Mouse (Mus musculus): ENCODE data around the gene Slco6d1. TPM values are rescaled to one million over a fixed set of nuclear protein-coding genes. Genes with fewer than 3 reads are reported as not detected.
"Not testable (repeated sequence)": the region's sequence is repeated elsewhere in the genome, so short reads cannot be mapped to it uniquely, and the experiment has no call there.

Slco6d1 gene
- total RNA-seq (2021): not detected
- long read RNA-seq, experiment 1: 0 reads
- long read RNA-seq, experiment 2: 0 reads

DNA sequence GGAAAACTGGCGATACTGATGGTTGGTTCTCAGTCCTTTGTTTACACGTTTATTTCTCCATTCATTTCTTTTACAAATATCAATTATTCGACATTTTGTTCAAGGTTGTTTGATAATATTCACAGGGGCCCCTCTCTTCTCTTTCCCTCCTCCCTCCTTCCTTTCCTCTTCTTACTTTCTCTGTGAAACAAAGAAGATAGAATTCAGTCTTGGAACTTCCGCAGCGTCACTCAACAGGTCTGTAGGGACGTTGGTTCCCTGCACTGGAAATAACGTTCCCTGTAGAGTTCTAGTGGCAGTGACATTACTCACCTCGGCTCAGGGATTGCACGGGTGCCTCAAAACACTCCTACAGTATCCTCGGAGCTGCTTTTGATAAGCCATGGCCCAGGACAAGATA, at the start of gene Slco6d1:
Gene Slco6d1, plus strand, starts transcription at position 301 of the 400 bp plus-strand sequence.
- DNase-seq (ENCODE audit: low spot score in 2 of 2): no peak

DNA sequence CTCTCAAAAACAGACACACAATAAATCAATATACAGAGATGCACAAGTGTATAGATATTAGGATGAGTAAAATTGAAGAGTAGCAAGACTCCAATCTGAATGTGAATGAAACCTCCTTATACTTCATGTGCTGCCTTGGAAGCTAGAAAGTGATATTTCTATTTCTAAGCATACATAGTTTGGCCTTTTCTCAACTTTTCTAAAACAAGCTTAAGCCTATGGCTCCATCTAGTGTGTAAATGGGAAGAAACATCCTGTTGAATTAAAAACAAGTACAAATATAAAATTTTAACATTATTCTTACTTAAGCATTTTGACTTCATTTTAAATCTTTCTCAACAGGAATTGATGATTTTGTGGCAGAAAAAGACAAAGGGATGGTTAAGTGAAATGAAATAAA, 28.9 kb upstream of the Slco6d1 start:
- DNase-seq (ENCODE audit: low spot score in 2 of 2): no peak

DNA sequence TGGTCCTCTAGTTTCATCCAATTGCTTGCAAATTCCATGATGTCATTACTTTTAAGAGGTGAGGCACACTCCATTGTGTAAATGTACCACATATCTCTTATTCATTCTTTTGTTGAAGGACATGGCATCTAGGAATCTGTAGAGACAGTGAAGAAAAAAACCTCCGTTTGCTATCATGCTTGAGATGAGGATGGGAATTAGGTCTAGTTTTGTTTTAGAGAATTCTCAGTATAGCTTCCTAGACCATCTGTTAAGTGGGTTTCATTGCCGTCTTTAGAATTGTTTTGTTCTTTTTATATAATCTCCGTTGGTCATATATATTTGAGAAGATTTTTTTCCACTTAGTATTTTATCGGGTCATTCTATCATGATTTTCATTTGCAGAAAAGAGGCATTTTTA, 27.0 kb downstream of the Slco6d1 start:
- no peak for DNase-seq (ENCODE audit: low spot score in 2 of 2)

DNA sequence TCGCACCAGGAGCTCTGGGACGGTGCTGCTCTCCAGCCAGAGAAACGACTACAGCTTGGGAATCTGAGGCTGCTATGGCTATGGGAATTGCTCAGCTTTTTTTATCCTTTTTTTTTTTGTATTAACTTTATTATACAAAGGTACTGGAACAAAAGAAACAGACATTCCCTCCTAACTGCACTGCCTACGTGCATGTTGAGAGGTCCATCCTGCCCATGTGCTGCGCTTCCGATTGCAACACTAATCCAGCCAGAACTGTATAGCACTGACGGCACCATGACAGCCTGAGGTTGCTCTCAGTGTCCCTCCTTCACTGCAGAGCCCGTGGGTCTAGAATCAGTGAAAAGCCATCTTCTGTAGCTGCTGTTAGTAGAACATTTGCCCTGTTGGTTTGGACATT, 38.3 kb downstream of the Slco6d1 start:
- not testable (repeated sequence) for DNase-seq (ENCODE audit: low spot score in 2 of 2)

DNA sequence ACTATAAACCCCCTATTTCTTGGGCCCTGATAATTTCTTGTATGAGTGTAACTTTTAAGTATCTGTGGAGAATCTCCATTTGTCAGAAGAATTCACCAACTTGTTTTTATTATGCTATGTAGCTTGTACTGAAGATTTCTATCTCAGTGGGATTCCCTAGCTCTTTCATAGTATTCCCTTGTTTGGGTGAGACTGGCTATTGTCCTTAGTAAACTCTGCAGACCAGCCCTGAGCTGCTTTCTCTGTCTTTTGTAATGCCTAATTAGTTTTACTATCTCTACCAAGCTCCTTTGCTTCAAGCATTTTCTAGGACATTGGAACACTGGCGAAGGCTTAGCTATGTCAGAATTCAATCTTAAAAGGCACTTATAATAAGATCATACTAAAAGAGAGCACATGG, 55.5 kb downstream of the Slco6d1 start:
- not testable (repeated sequence) for DNase-seq (ENCODE audit: low spot score in 2 of 2)

DNA sequence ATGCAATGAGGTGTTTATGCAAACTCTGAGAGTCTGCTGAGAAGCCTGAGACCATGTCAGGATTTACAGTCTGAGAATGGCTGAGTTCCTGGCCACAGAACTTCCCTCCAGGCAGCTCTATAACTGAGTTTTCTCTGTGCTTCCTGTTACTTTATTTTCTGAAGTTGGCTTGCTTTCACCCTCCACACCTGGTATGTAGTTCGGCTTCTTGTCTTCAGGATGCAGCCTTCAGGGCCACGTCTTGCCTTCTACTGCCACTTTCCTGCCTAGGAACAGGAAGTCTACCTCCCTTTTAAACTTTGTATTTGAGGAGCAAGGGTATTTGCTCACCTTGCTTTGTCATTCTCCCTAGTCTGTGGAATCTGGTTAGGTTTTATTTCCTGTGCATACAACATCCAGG, 58.3 kb downstream of the Slco6d1 start:
- DNase-seq (ENCODE audit: low spot score in 2 of 2): no peak

DNA sequence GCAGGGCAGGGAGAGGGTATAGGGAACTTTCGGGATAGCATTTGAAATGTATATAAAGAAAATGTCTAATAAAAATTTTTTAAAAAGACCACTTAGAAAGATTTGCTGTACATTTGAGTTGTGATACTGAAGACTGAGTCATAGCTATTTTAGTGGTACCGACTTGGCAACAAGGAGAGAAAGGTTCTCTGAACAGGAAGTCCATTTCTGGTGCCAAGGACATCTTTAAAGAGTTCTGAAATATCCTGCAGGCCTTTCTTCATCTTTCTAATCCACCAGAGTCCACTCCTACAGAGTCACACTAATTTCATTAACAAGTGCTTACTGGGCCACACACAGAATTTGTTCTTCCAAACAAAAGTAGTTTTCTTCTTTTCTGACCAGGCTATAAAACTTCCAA, 85.1 kb downstream of the Slco6d1 start:
- peak in 1 of 2 experiments; percentile 4 for DNase-seq (ENCODE audit: low spot score in 2 of 2)

DNA sequence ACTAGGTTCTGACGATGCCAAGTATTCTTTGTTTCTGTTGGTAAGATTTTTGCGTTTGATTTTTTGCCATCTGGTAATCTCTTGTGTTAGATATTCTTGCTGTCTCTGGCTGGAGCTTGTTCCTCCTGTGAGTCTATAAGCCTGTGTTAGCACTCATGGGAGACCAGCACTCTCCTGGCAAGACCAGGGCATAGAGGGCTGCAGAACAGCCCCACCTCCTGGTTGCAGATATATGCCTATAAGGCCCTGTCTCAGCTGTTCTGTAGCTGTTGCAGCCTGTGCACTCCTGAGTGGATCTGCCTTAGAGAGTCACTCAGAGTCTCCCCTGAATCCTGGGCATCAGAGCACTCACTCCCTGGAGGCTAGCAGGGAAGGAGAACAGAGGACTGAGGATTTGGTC, 102.1 kb downstream of the Slco6d1 start:
- DNase-seq (ENCODE audit: low spot score in 2 of 2): no peak

DNA sequence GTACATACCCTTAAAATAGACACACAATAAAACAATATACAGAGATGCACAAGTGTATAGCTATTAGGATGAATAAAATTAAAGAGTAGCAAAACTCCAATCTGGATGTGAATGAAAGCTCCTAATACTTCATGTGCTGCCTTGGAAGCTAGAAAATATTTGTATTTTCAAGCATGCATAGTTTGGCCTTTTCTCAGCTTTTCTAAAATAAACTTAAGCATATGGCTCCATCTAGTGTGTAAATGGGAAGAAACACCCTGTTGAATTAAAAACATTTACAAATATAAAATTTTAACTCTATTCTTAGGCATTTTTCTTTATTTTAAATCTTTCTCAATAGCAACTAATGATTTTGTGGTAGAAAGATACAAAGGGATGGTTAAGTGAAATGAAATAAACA, 102.6 kb downstream of the Slco6d1 start:
- DNase-seq (ENCODE audit: low spot score in 2 of 2): no peak

DNA sequence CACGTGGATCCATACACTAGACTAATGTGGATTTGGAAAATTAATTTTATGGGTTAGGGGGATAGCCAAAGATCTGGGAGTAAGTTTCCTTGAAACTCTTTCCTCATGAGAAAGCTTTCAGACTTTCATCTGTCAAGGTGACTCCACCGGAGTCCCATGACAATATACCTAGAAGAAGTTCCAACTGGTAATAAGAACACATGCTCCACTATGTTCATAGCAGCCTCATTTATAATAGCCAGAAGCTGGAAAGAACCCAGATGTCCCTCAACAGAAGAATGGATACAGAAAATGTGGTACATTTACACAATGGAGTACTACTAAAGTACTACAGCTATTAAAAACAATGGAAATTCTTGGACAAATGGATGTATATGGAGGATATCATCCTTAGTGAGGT, 107.4 kb downstream of the Slco6d1 start:
- not testable (repeated sequence) for DNase-seq (ENCODE audit: low spot score in 2 of 2)

DNA sequence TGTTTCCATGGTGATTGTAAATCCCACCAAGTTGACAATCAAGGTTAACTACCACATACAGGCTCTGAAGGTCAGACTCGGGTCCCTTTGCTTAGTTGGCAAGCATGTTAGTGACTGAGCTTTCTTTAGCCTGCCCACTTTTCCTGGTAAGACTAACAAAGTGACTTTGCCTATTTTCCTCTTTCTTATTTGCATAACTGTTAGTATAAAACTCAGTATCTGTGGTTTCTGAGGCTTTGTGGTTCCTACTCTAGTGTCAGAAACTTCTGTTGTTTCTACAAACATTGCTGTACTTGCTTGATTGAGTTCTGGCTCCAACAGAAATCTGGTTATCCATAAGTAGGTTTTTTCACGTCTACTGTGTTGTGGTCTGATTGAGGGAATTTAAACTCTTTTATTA, 124.4 kb downstream of the Slco6d1 start:
- DNase-seq (ENCODE audit: low spot score in 2 of 2): no peak

DNA sequence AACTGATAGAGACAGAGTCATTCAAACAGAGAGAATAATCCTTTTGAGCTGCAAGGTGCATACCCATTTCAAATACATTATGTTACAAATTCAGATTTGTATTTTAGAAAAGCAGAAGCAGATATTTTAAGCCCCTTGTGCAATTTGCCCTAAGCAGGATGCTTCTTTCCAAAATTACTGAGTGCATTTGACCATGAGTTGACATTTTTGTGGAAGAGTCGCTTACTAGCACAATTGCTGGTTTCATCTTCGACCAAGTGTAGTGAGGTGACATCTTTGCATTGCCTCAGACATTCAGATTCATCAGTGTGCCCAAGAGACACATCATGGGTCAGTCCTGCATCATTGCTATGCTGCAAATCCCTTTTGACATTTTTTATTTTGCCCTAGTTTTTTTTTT, 133.5 kb downstream of the Slco6d1 start:
- DNase-seq (ENCODE audit: low spot score in 2 of 2): no peak

DNA sequence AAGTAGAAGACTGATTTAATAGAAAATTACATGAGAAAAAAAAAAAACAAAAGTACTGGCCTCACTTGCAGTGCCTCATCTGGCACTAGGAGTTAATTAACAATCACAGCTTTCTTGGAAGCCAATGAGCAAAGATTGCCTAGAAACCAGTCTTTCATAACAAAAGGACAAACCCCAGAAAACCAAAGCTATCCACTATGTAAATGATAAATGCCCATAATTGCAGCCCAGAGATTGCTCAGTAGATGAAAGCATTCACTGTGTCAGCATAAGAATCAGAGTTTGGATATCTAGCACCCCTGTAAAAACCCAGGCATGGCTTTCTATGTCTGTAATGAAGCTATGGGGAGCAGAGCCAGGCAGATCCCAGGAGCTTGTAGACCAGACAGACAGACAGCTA, 144.8 kb downstream of the Slco6d1 start:
- DNase-seq (ENCODE audit: low spot score in 2 of 2): no peak

Small RNAs within 50 kb of the gene (microRNA-seq; reads per million reads assigned to microRNA genes)
- 0 reads per million in 2 experiments for gene Gm26134

All from left cerebral cortex, adult 18-20 months (tissue).